Mouse (Mus musculus) small intestine, adult 10 weeks (tissue): ENCODE measurements around the gene Sbk2. TPM values are rescaled to one million over a fixed set of nuclear protein-coding genes. Genes with fewer than 3 reads are reported as not detected.

Source experiments
- polyA plus RNA-seq: library from polyadenylated mRNA; stranded (reverse); fragments of 350-450 nt; fragmentation: Illumina TruSeq; extraction: RNeasy Lipid Tissue Mini Kit (QIAGEN cat#74804); gene quantifications from one replicate; pipeline ENCODE4 v1.2.3, GENCODE M21; 2014; ENCODE audit warnings: low replicate concordance

The Sbk2 gene
- not detected for polyA plus RNA-seq

DNA sequence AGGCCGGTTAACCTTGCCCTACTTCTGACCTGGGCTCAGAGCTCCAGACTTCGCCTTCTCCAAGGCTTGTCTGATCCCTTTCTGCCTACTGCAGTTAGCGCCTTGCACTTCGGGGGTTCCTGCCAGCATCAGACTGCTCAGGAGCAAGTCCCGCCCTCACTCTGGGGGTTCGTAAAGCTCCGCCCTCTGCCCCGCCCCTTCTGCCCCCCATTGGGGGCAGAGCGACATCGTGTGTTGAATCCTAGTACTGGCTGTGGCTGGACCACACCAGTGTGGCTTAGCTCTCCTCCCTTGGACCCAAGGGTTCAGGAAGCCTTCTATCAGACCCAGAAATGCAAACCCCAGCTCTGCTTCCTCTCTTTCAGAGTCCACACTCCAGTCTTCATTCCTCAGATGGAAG, at the start of gene Sbk2:
Gene Sbk2 (minus strand): TSS at position 135 of the 400 bp plus-strand sequence.

GRCm38 (mm10) chr7:4996003-4996895, 32.0 kb upstream of the Sbk2 start, which contains the start of gene Zfp579:
Zfp579 (minus strand) TSS chr7:4996158.

GRCm38 (mm10) chr7:4971068-4971467, 6.9 kb upstream of the Sbk2 start, which contains the start of gene Sbk3:
Sbk3 (minus strand) TSS chr7:4971168.

DNA sequence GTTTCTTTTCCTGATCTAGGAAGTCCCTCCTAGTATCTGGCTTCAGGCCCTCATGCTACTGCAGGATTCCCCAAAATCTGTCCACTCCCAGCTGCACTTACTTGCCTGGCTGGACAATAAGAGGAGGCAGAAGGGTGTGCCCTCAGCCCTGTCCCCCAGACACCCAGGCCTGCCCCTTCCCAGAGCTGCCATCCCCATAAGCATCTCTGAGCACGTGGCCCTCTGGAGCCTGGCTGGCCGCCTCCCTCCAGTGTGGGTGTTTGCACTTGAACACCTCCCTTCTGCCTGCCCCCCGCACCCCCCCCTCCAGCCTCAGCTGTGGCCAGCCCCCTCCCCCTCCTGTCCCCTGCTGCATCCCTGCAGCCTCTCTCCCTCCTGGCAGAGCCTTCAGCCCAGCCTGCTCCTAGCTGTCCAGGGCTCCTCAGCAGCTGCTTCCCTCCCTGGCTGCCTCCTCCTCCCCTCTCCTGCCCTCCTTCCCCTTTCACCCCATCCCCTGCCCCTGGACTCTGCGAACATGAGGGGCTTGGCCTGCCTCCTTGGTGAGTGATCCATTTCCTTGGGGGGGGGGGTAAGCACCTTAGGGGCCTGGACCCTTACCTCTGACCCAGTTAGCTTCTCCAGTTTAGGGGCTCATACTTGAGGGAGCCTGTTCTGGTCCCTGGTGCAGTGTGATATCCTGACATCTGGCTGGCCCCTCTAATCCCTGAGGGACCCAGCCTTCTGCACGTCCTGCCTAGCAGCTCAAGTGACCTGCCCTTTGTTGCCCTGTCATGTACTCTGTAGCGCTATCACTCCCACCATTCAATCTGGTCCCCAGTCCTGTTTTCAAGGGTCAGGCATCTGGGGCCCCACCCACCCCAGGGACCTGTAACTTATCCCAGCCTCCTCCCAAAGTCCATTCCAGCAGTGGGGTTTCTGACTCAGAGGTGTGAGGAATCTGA, 38.5 kb downstream of the Sbk2 start, which contains the start of gene Ssc5d:
Gene Ssc5d (plus strand): TSS at position 345 of the 941 bp plus-strand sequence.

GRCm38 (mm10) chr7:4921824-4922482, 42.3 kb downstream of the Sbk2 start, which contains the start of gene Nat14:
Nat14 (plus strand) TSS chr7:4922028.

GRCm38 (mm10) chr7:4915007-4915665, 49.1 kb downstream of the Sbk2 start, which contains the start of gene Zfp628:
Zfp628 (plus strand) TSS chr7:4915217.

DNA sequence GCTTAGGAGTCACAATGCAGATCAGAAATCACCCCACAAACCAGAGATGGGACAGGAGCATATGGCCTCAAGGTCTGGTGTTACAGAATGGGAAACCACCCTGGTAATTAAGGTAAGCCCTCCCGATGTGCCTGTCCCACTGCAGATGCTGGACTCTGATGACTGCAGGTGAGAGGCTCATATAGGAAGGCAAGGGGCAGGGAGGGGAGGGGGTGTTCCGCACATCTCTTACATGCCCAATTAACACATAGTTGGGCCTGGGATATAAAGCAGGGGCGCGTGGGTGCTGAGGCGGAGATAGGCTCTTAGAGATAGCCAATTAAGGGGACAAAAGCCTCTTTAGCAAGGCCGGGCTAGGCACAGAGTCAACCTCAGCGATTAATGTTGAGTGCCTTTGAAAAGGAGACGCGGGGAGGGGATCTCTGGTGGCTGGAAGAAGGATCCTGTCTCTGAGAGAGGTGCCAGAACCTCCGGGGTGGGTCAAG, 57.7 kb downstream of the Sbk2 start, which contains the start of gene Gm36210:
Gene Gm36210 (minus strand): TSS at position 51 of the 485 bp plus-strand sequence.

Other genes starting within 250 kb of the Sbk2 start
- 4.2 TPM for gene Tmem150b, start 239.2 kb downstream of the Sbk2 start, polyA plus RNA-seq
- gene Kmt5c, start 224.3 kb downstream of the Sbk2 start, polyA plus RNA-seq = 2.5 TPM
- gene Cox6b2, start 211.3 kb downstream of the Sbk2 start, polyA plus RNA-seq = not detected
- not detected for gene Fam71e2, start 193.1 kb downstream of the Sbk2 start, polyA plus RNA-seq
- gene Il11, start 181.5 kb downstream of the Sbk2 start, polyA plus RNA-seq = not detected
- not detected for gene Tmem190, start 181.5 kb downstream of the Sbk2 start, polyA plus RNA-seq
- gene Tmem238, start 174.8 kb downstream of the Sbk2 start, polyA plus RNA-seq = 1.0 TPM
- 4.2 TPM for gene Rpl28, start 171.5 kb downstream of the Sbk2 start, polyA plus RNA-seq
- gene Ube2s, start 151.8 kb downstream of the Sbk2 start, polyA plus RNA-seq = 2.9 TPM
- 0.19 TPM for gene Shisa7, start 119.7 kb downstream of the Sbk2 start, polyA plus RNA-seq
- gene Isoc2b, start 94.1 kb downstream of the Sbk2 start, polyA plus RNA-seq = 0.97 TPM
- 0.85 TPM for gene Isoc2a, start 87.3 kb downstream of the Sbk2 start, polyA plus RNA-seq
- gene Gm36210, start 57.9 kb downstream of the Sbk2 start, polyA plus RNA-seq = not detected
- gene Zfp628, start 49.2 kb downstream of the Sbk2 start, polyA plus RNA-seq = not detected
- 0.59 TPM for gene Nat14, start 42.4 kb downstream of the Sbk2 start, polyA plus RNA-seq
- gene Ssc5d, start 38.6 kb downstream of the Sbk2 start, polyA plus RNA-seq = not detected
- not detected for gene Sbk3, start 6.8 kb upstream of the Sbk2 start, polyA plus RNA-seq
- gene Zfp579, start 31.8 kb upstream of the Sbk2 start, polyA plus RNA-seq = 8.2 TPM
- not detected for gene Zfp524, start 50.0 kb upstream of the Sbk2 start, polyA plus RNA-seq
- gene Fiz1, start 50.3 kb upstream of the Sbk2 start, polyA plus RNA-seq = 9.3 TPM
- 0.48 TPM for gene Gm44973, start 51.1 kb upstream of the Sbk2 start, polyA plus RNA-seq
- 3.4 TPM for gene Zfp865, start 56.0 kb upstream of the Sbk2 start, polyA plus RNA-seq
- gene Ccdc106, start 56.1 kb upstream of the Sbk2 start, polyA plus RNA-seq = not detected
- 1.6 TPM for gene 4632433K11Rik, start 69.7 kb upstream of the Sbk2 start, polyA plus RNA-seq
- 6.2 TPM for gene Zfp784, start 74.0 kb upstream of the Sbk2 start, polyA plus RNA-seq
- gene Zfp580, start 87.1 kb upstream of the Sbk2 start, polyA plus RNA-seq = 0.56 TPM
- gene U2af2, start 97.7 kb upstream of the Sbk2 start, polyA plus RNA-seq = 11.5 TPM
- gene Epn1, start 115.8 kb upstream of the Sbk2 start, polyA plus RNA-seq = 0.63 TPM
- not detected for gene Rfpl4, start 152.5 kb upstream of the Sbk2 start, polyA plus RNA-seq
- gene Rasl2-9, start 161.5 kb upstream of the Sbk2 start, polyA plus RNA-seq = 2.1 TPM
- gene Vmn1r55, start 185.3 kb upstream of the Sbk2 start, polyA plus RNA-seq = not detected
- not detected for gene Vmn1r56, start 232.3 kb upstream of the Sbk2 start, polyA plus RNA-seq